Mouse (Mus musculus) MEL (cell line): Measurements from ENCODE around the gene Galp. TPM values are rescaled to one million over a fixed set of nuclear protein-coding genes. Genes with fewer than 3 reads are reported as not detected.

Experiments
- DNase-seq: peaks from one replicate; pipeline ENCODE4 v3.0.0; 2011; ENCODE audit warnings: low read depth, low spot score
- H3K27ac ChIP-seq: 2 replicates; pipeline ENCODE4 v1.5.1; 2012; ENCODE audit warnings: low read depth, mild to moderate bottlenecking, control low read depth, low read length, moderate library complexity; ENCODE audit not compliant: control insufficient read depth
- H3K27me3 ChIP-seq, 2 experiments: fragments of 150-350 bp in 1 of 2; sonication (generic) in 1 of 2; 2 replicates each; pipeline ENCODE4 v1.6.1; 2012; ENCODE audit warnings: low read length in 2 of 2, mild to moderate bottlenecking in 2 of 2, improper control_type of control experiment in 1 of 2, moderate library complexity in 1 of 2; ENCODE audit not compliant: insufficient read depth in 2 of 2, control insufficient read depth in 1 of 2
- H3K36me3 ChIP-seq, 2 experiments: 2 replicates each; pipeline ENCODE4 v1.6.1; 2012 to 2014; ENCODE audit warnings: low read length in 2 of 2, improper control_type of control experiment in 1 of 2, inconsistent platforms in 1 of 2, mild to moderate bottlenecking in 1 of 2; ENCODE audit not compliant: insufficient read depth in 2 of 2, control insufficient read depth in 1 of 2
- H3K4me1 ChIP-seq, 2 experiments: fragments of 150-350 bp in 1 of 2; sonication (generic) in 1 of 2; 2 replicates each; pipeline ENCODE4 v1.6.1; 2012; ENCODE audit warnings: low read length in 2 of 2, improper control_type of control experiment in 1 of 2, mild to moderate bottlenecking in 1 of 2; ENCODE audit not compliant: insufficient read depth in 2 of 2, control insufficient read depth in 1 of 2
- H3K4me3 ChIP-seq, 2 experiments: fragments of 150-350 bp in 1 of 2; sonication (generic) in 1 of 2; 2 replicates each; pipeline ENCODE4 v1.5.1; 2012; ENCODE audit warnings: low read depth in 2 of 2, low read length in 2 of 2, mild to moderate bottlenecking in 2 of 2, moderate library complexity in 2 of 2, control low read depth in 1 of 2, improper control_type of control experiment in 1 of 2; ENCODE audit not compliant: control insufficient read depth in 1 of 2, insufficient read depth in 1 of 2
- H3K79me2 ChIP-seq: 2 replicates; pipeline ENCODE4 v1.6.1; 2012; ENCODE audit warnings: mild to moderate bottlenecking, low read length, moderate library complexity; ENCODE audit not compliant: control insufficient read depth, poor library complexity, insufficient read depth
- H3K9ac ChIP-seq: 2 replicates; pipeline ENCODE4 v1.6.1; 2012; ENCODE audit warnings: low read depth, mild to moderate bottlenecking, control low read depth, low read length, moderate library complexity; ENCODE audit not compliant: control insufficient read depth, poor library complexity, severe bottlenecking
- H3K9me3 ChIP-seq: fragments of 150-350 bp; sonication (generic); replicated peaks from 2 replicates; pipeline ENCODE4 v1.6.1; 2012; ENCODE audit warnings: mild to moderate bottlenecking, low read length, improper control_type of control experiment, moderate library complexity; ENCODE audit not compliant: insufficient read depth
- E2F4 ChIP-seq: IDR thresholded peaks from 2 replicates; pipeline ENCODE4 v1.6.1; 2011; ENCODE audit warnings: low read depth, low read length, improper control_type of control experiment, borderline replicate concordance
- ELF1 ChIP-seq: IDR thresholded peaks from 2 replicates; pipeline ENCODE4 v1.6.1; 2014; ENCODE audit warnings: low read depth, mild to moderate bottlenecking, inconsistent platforms, low read length, improper control_type of control experiment, moderate library complexity
- GABPA ChIP-seq: IDR thresholded peaks from 2 replicates; pipeline ENCODE4 v1.6.1; 2012; ENCODE audit warnings: low read depth, mild to moderate bottlenecking, inconsistent platforms, low read length, improper control_type of control experiment, moderate library complexity
- GATA1 ChIP-seq: IDR thresholded peaks from 2 replicates; pipeline ENCODE4 v1.6.1; 2011; ENCODE audit warnings: low read depth, low read length, improper control_type of control experiment
- KAT2A ChIP-seq: conservative IDR thresholded peaks from 2 replicates; pipeline ENCODE4 v1.6.1; 2012; ENCODE audit warnings: low read depth, low read length, improper control_type of control experiment, inconsistent platforms
- MAFK ChIP-seq: IDR thresholded peaks from 2 replicates; pipeline ENCODE4 v1.6.1; 2011; ENCODE audit warnings: low read depth, mild to moderate bottlenecking, low read length, improper control_type of control experiment, borderline replicate concordance
- MAX ChIP-seq: IDR thresholded peaks from 2 replicates; pipeline ENCODE4 v1.6.1; 2011; ENCODE audit warnings: low read length, improper control_type of control experiment
- MEF2A ChIP-seq: IDR thresholded peaks from 2 replicates; pipeline ENCODE4 v1.6.1; 2014; ENCODE audit warnings: low read depth, mild to moderate bottlenecking, inconsistent platforms, low read length, improper control_type of control experiment; ENCODE audit not compliant: poor library complexity, insufficient replicate concordance, severe bottlenecking; ENCODE audit errors: extremely low read depth
- MYB ChIP-seq: IDR thresholded peaks from 2 replicates; pipeline ENCODE4 v1.6.1; 2011; ENCODE audit warnings: mild to moderate bottlenecking, low read depth, low read length, improper control_type of control experiment
- MYC ChIP-seq: IDR thresholded peaks from 2 replicates; pipeline ENCODE4 v1.6.1; 2011; ENCODE audit warnings: low read depth, mild to moderate bottlenecking, low read length, improper control_type of control experiment, moderate library complexity
- NELFE ChIP-seq: IDR thresholded peaks from 2 replicates; pipeline ENCODE4 v1.6.1; 2011; ENCODE audit warnings: low read depth, low read length, improper control_type of control experiment
- NRF1 ChIP-seq: IDR thresholded peaks from 2 replicates; pipeline ENCODE4 v1.6.1; 2014; ENCODE audit warnings: low read depth, mild to moderate bottlenecking, inconsistent platforms, low read length, improper control_type of control experiment, moderate library complexity; ENCODE audit not compliant: poor library complexity, insufficient read depth, severe bottlenecking
- POLR2A ChIP-seq, 2 experiments: IDR thresholded peaks; 2 replicates each; pipeline ENCODE4 v1.6.1; 2011 to 2012; ENCODE audit warnings: low read length in 2 of 2, mild to moderate bottlenecking in 2 of 2, control low read depth in 1 of 2, improper control_type of control experiment in 1 of 2, low read depth in 1 of 2, moderate library complexity in 1 of 2; ENCODE audit not compliant: control insufficient read depth in 1 of 2, insufficient read depth in 1 of 2, poor library complexity in 1 of 2
- POLR2AphosphoS2 ChIP-seq: IDR thresholded peaks from 2 replicates; pipeline ENCODE4 v1.6.1; 2011; ENCODE audit warnings: low read length, improper control_type of control experiment
- POLR2AphosphoS5 ChIP-seq: IDR thresholded peaks from 2 replicates; pipeline ENCODE4 v1.6.1; 2012; ENCODE audit warnings: low read depth, borderline replicate concordance, mild to moderate bottlenecking, inconsistent platforms, low read length, moderate library complexity, mixed read lengths
- RAD21 ChIP-seq: IDR thresholded peaks from 2 replicates; pipeline ENCODE4 v1.6.1; 2011; ENCODE audit warnings: mild to moderate bottlenecking, low read depth, low read length, improper control_type of control experiment
- RCOR1 ChIP-seq: IDR thresholded peaks from 2 replicates; pipeline ENCODE4 v1.6.1; 2012; ENCODE audit warnings: low read depth, mild to moderate bottlenecking, inconsistent platforms, low read length, improper control_type of control experiment
- TAL1 ChIP-seq: IDR thresholded peaks from 2 replicates; pipeline ENCODE4 v1.6.1; 2012; ENCODE audit warnings: mild to moderate bottlenecking, inconsistent platforms, low read length, moderate library complexity, mixed read lengths
- USF1 ChIP-seq: IDR thresholded peaks from 2 replicates; pipeline ENCODE4 v1.6.1; 2014; ENCODE audit warnings: low read depth, mild to moderate bottlenecking, inconsistent platforms, low read length, improper control_type of control experiment, moderate library complexity
- USF2 ChIP-seq, 2 experiments: IDR thresholded peaks; 2 replicates each; pipeline ENCODE4 v1.6.1; 2011 to 2012; ENCODE audit warnings: improper control_type of control experiment in 2 of 2, low read length in 2 of 2, borderline replicate concordance in 1 of 2, inconsistent platforms in 1 of 2, low read depth in 1 of 2, mild to moderate bottlenecking in 1 of 2; ENCODE audit not compliant: insufficient read depth in 1 of 2
- ZC3H11A ChIP-seq: IDR thresholded peaks from 2 replicates; pipeline ENCODE4 v1.6.1; 2012; ENCODE audit warnings: low read depth, mild to moderate bottlenecking, inconsistent platforms, low read length, improper control_type of control experiment
- ZKSCAN1 ChIP-seq: IDR thresholded peaks from 2 replicates; pipeline ENCODE4 v1.6.1; 2012; ENCODE audit warnings: low read depth, mild to moderate bottlenecking, inconsistent platforms, low read length, improper control_type of control experiment, moderate library complexity
- ZMIZ1 ChIP-seq: IDR thresholded peaks from 2 replicates; pipeline ENCODE4 v1.6.1; 2012; ENCODE audit warnings: low read depth, mild to moderate bottlenecking, inconsistent platforms, low read length, improper control_type of control experiment, moderate library complexity
- ZNF384 ChIP-seq: IDR thresholded peaks from 2 replicates; pipeline ENCODE4 v1.6.1; 2012; ENCODE audit warnings: low read depth, mild to moderate bottlenecking, inconsistent platforms, low read length, improper control_type of control experiment
- polyA plus RNA-seq, 2 experiments: library from polyadenylated mRNA; stranded (reverse) in 1 of 2; unstranded in 1 of 2; fragments of >175 nt in 1 of 2; fragments of >200 nt in 1 of 2; gene quantifications; 2 replicates each; pipeline versions ENCODE4 v1.2.1 to v1.2.4; 2012; ENCODE audit warnings: low replicate concordance in 2 of 2, low read depth in 1 of 2; ENCODE audit not compliant: insufficient read length in 2 of 2, insufficient read depth in 1 of 2, missing spikeins in 1 of 2
- total RNA-seq: library from RNA; depleted of rRNA; stranded (reverse); fragments of 300-350 nt; gene quantifications from 2 replicates; pipeline ENCODE4 v1.2.3, GENCODE M21; 2012

Gene Galp
- total and polyA plus RNA-seq, 3 experiments = not detected

- no peaks in the 10 kb centered on the region for H3K9me3 ChIP-seq
- no peak for DNase-seq
- H3K9ac ChIP-seq = no peak overlapping the region
- H3K36me3 ChIP-seq = peaks cover 0 to 5% of the 10 kb centered on the region in 2 experiments; a peak in 1 of 4 replicates
- no peak overlapping the region for H3K4me3 ChIP-seq
- no peak overlapping the region for H3K27ac ChIP-seq
- H3K79me2 ChIP-seq = no peaks in the 10 kb centered on the region
- peaks cover 0 to 9% of the 10 kb centered on the region in 2 experiments; a peak in 3 of 4 replicates for H3K4me1 ChIP-seq
- TF ChIP-seq GATA1 (no peak), NELFE (no peak)
- H3K27me3 ChIP-seq = no peaks in the 10 kb centered on the region
Observed at GRCm38 (mm10) chr7:6161541-6161940, 35.3 kb upstream of the Galp start.

- H3K4me3 ChIP-seq = no peak overlapping the region
Observed at GRCm38 (mm10) chr7:6162172-6162571, 34.7 kb upstream of the Galp start.

GRCm38 (mm10) chr7:6164671-6165070, 32.2 kb upstream of the Galp start:
- Histone ChIP-seq H3K27me3 (no peaks in the 10 kb centered on the region), H3K9ac (no peak overlapping the region)
- TF ChIP-seq RCOR1 (no peak), POLR2A (IDR thresholded peaks at IDR 0.05; ENCODE audit: control insufficient read depth in 1 of 2, insufficient read depth in 1 of 2, low read depth in 1 of 2, low read length in 2 of 2, poor library complexity in 1 of 2) (no peak), ZMIZ1 (no peak)
- TF ChIP-seq, all 39 proteins: peak for 0
- Histone ChIP-seq H3K9me3 (no peaks in the 10 kb centered on the region), H3K27ac (no peak overlapping the region), H3K4me3 (no peak overlapping the region), H3K36me3 (no peaks in the 10 kb centered on the region; a peak in 1 of 4 replicates), H3K4me1 (no peaks in the 10 kb centered on the region), H3K79me2 (no peaks in the 10 kb centered on the region)
- DNase-seq = no peak

More at GRCm38 (mm10) chr7:6162172-6162571, 34.7 kb upstream of the Galp start:
- Histone ChIP-seq H3K79me2 (no peaks in the 10 kb centered on the region), H3K36me3 (peaks cover 0 to 4% of the 10 kb centered on the region in 2 experiments; a peak in 1 of 4 replicates), H3K4me1 (peaks cover 0 to 6% of the 10 kb centered on the region in 2 experiments; a peak in 3 of 4 replicates), H3K9me3 (no peaks in the 10 kb centered on the region), H3K27me3 (no peaks in the 10 kb centered on the region), H3K27ac (no peak overlapping the region)
- no peak for DNase-seq
- TF ChIP-seq RAD21 (no peak), GABPA (no peak), MAX (no peak), MYB (no peak), POLR2AphosphoS5 (no peak), ELF1 (no peak), TAL1 (no peak), MYC (no peak), ZNF384 (no peak), USF2 (IDR thresholded peaks at IDR 0.05; ENCODE audit: borderline replicate concordance in 1 of 2, insufficient read depth in 1 of 2, low read depth in 1 of 2, low read length in 2 of 2) (no peak), MAFK (no peak), ZC3H11A (no peak), E2F4 (no peak), USF1 (no peak), KAT2A (no peak), NRF1 (no peak), ZKSCAN1 (no peak), POLR2AphosphoS2 (no peak), MEF2A (no peak)
- TF ChIP-seq, all 39 proteins: peak for 0
- no peak overlapping the region for H3K9ac ChIP-seq
